Mouse (Mus musculus): ENCODE results near the gene Galnt15.

The Galnt15 gene

GRCm38 (mm10) chr14:32032522-32032921, 3.7 kb downstream of the Galnt15 start:
- in situ Hi-C loops (cut with MboI, MseI) = no loop called here

- in situ Hi-C loops (cut with MboI, MseI) = no loop called here
Measured at GRCm38 (mm10) chr14:32036482-32036881, 7.7 kb downstream of the Galnt15 start.

GRCm38 (mm10) chr14:32037661-32038252, 9.0 kb downstream of the Galnt15 start:
- in situ Hi-C loops (cut with MboI, MseI) = no loop called here

DNA sequence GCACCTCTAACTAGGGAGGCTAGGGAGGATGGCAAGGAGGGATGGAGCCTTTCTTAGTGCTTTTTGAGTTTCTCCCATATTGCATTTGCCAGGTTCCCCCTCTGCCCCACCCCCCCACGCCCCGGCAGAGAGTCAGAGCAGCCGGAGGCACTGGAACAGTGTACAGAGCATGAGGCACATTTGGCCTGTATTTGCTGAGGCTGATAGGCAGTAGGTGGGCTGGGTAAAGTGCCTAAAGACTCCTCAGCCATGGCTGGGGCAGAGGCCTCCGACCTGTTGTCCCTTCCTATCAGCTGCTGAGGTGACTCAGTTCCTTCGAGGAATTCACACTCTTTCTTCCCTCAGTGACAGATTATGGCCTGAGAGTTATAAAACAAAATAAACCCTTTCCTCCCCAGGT, 13.3 kb downstream of the Galnt15 start:
- in situ Hi-C loops (cut with MboI, MseI) = no loop called here

GRCm38 (mm10) chr14:32046357-32046756, 17.6 kb downstream of the Galnt15 start:
- in situ Hi-C loops (cut with MboI, MseI) = no loop called here

GRCm38 (mm10) chr14:32050171-32050570, 21.4 kb downstream of the Galnt15 start:
- in situ Hi-C loops (cut with MboI, MseI) = loop anchor here (25.0 kb wide), 1 partner anchor 763 kb away; no protein-coding TSS in a partner anchor

- in situ Hi-C loops (cut with MboI, MseI) = loop anchor here (25.0 kb wide), 1 partner anchor 767 kb away; no protein-coding TSS in a partner anchor
Measured at GRCm38 (mm10) chr14:32053895-32054294, 25.1 kb downstream of the Galnt15 start.

- in situ Hi-C loops (cut with MboI, MseI) = loop anchor here (25.0 kb wide), 1 partner anchor 767 kb away; no protein-coding TSS in a partner anchor
Measured at GRCm38 (mm10) chr14:32054788-32055187, 26.0 kb downstream of the Galnt15 start.

DNA sequence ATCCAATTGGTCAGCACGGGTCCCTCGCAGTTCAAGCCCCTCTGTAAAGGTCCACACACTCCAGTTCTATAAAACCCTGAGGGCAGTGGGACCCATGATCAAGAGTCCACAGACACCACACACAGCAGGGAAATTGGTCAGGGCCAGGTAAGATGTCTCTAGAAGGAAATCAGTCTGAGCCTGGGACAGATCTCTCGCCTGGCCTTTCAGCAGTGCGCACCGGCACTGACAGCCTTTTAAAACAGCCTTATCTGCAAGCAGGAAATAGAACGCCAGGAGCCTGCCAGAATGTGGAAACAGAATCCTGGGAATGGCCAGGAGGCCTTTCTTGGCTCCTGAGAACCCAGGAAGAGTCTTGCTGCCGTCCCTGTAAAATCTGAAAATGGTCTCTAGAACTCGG, 27.0 kb downstream of the Galnt15 start:
- in situ Hi-C loops (cut with MboI, MseI) = loop anchor here (25.0 kb wide), 1 partner anchor 768 kb away; no protein-coding TSS in a partner anchor

DNA sequence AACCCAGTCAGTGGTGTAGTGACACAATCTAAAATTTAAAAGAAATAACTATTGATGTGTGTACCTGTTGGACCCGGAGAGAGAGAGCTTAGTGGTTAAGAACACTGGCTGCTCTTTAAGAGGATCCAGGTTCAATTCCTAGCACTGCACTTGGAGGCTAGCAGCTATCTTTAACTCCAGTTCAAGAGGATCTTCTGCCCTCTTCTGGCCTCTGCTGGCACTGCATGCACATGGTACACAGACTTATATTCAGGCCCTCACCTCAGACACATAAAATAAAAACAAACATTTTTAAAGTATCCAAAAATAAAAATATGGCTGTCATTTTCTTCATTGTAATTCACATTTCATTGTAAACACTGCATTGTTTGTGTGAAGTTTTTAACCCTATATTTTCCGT, 27.9 kb downstream of the Galnt15 start:
- in situ Hi-C loops (cut with MboI, MseI) = loop anchor here (25.0 kb wide), 1 partner anchor 769 kb away; no protein-coding TSS in a partner anchor

DNA sequence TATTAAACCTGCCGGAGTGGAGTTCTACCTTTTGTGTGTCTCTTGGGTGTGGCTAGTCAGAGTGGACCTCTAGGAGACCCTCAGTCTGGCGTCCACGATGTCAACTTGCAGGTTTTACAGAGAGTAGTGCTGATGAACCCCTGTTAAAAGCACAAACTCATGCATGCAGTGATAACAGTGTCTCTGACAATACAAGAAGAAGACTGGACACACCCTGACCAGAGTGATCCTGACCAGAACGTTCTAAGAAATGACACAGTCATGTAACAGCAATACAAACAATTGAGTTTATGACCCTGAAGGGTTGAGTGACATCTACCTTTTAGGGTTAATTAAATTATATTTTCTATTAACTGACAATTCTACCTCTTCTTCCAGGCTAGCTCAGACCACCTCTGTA, 28.9 kb downstream of the Galnt15 start:
- in situ Hi-C loops (cut with MboI, MseI) = loop anchor here (25.0 kb wide), 1 partner anchor 770 kb away; no protein-coding TSS in a partner anchor

GRCm38 (mm10) chr14:32061398-32061797, 32.6 kb downstream of the Galnt15 start:
- in situ Hi-C loops (cut with MboI, MseI) = loop anchor here (25.0 kb wide), 1 partner anchor 774 kb away; no protein-coding TSS in a partner anchor

GRCm38 (mm10) chr14:32072807-32073206, 44.0 kb downstream of the Galnt15 start:
- in situ Hi-C loops (cut with MboI, MseI) = loop anchor here (5.0 to 25.0 kb wide), 2 partner anchors 276 to 786 kb away; no protein-coding TSS in a partner anchor

DNA sequence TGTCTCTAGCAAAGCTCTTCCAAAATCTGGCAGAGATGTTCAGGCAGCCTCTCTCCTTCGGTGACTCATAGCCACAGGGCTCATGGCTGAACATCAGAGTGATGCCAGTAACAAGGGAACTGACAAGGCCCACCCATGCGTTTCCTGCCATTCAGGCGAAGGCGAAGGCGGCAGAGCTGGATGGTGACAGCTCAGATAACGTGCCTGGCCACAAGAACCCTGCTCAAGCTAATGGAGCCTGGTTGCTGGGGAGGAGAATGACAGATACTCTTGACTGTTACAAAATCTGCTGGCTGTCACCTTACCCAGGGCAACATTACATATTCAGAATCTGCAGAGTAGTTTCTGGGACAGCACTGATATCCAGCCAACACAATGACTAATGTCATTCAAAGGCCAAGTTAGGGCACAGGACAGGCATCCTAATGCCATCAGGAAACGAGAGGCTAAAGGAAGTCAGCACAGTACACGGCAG, 44.5 kb downstream of the Galnt15 start:
- in situ Hi-C loops (cut with MboI, MseI) = loop anchor here (5.0 to 25.0 kb wide), 2 partner anchors 276 to 786 kb away; no protein-coding TSS in a partner anchor

- in situ Hi-C loops (cut with MboI, MseI) = loop anchor here (5.0 to 25.0 kb wide), 2 partner anchors 277 to 787 kb away; no protein-coding TSS in a partner anchor
Measured at GRCm38 (mm10) chr14:32073901-32074300, 45.1 kb downstream of the Galnt15 start.

GRCm38 (mm10) chr14:32076896-32077575, 48.2 kb downstream of the Galnt15 start:
- in situ Hi-C loops (cut with MboI, MseI) = no loop called here

DNA sequence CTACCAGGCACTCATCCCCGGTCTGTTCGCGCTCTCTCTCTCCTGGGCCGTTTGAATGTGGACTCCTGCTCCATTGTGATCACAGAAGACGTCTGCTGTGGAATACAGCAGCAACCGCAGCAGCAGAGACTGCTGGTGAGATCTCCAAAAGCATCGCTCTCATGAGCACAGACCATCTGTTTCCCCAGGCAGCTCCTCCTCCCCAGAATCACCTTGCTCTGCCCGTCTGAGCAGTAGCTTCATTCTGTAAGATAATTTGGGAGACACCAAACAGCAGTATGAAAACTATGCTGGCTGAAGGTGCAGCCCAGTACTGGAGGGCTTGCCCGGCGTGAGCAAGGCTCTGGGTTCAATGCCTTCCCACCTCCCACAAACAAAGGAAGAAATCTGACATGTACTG, 52.2 kb downstream of the Galnt15 start:
- in situ Hi-C loops (cut with MboI, MseI) = no loop called here

DNA sequence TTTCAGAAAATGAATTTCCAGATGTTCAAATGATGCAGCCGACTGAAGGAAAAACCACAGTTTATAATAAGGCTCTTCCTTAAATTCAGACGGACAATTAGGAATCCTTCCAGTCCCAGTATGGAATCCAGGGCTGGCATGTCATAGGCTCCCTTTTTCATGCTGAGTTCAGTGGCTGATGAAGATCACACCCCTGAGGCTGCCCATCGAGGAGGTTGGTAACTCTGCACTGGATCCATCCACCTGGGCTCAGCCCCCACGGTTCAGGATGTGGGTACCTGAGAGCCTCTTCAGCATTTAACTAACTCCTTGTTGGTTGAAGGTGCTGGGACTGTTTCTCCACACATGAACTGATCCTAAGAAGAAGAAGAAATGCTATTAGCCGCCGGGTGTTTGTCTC, 54.1 kb downstream of the Galnt15 start:
- in situ Hi-C loops (cut with MboI, MseI) = no loop called here

- in situ Hi-C loops (cut with MboI, MseI) = no loop called here
Measured at GRCm38 (mm10) chr14:32083466-32083865, 54.7 kb downstream of the Galnt15 start.

DNA sequence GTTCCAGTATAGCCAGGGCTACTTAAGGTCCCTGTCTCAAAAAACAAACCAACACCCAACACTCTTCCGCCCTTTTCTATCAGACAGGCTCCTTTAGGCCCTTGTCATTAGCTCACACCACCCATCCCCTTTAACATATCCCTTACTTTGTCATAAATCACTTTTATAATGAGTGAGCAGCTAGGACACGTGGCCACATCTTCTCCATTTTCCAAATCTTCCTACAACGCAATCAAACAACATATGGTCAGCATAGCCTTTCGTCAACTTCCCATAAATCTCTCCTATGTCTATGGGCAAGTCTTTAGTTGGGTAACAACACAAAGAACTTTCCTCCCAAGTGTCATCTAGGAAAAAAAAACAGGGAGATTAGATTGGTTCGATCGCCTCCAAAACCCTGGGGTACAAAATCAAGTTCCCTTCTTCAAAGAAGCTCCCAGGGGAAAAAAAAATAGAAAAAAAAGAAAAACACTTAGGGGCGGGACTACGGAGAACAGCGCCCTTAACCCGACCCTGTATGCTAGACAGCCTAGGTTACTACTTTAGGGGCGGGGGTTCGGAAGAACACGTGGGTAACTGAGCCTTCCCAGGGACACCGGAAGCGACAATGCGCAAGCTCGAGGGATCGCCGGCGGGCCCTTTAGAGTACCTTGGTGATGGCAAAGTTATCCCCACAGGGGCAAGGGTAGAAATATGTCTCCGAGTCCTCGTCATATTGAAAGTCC, 56.1 kb downstream of the Galnt15 start, which contains the start of gene Oxnad1:
TSS of gene Oxnad1 (plus strand) at position 614 of the 725 bp plus-strand sequence.
- in situ Hi-C loops (cut with MboI, MseI) = loop anchor here (5.0 kb wide), 1 partner anchor 72 kb away; the partner anchor contains the start of gene Ncoa4

DNA sequence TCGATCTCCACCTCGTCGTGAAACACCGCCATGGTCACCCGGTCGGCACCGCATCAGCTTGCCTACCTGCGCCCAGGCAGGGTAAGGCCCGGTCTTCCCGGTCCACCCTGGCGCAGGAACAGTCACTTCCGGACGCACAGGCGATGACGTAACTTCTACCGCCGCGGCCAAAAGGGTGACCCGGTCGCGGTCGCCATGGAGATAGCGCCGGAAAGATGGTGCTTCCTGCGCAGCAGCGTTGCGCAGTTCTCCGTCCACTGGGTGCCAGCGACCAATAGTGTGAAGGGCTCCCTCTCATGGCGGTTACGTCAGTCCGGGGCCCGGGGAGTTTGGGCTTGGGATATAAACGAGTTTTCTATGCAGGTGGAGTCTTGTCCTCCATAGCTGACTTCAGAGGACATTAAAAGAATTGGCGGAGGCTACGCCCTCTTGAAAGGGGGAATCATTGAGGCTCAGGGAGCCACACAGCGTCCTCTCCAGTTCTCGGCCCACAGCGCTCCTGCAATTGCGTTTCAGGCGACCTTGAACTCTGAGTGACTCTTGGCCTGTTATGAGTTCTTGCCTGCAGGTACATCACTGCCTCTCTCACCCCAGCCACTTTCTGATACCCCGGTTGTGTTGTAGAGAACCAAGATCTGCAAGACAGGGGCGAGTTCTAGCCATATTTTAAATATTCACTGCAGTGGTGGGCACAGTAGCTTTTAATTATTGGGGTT, 56.9 kb downstream of the Galnt15 start, which contains the start of gene Dph3:
TSS of gene Dph3 (minus strand) at position 244 of the 716 bp plus-strand sequence.
- in situ Hi-C loops (cut with MboI, MseI) = loop anchor here (5.0 kb wide), 1 partner anchor 72 kb away; the partner anchor contains the start of gene Ncoa4
